Mouse (Mus musculus) heart, postnatal 0 days (tissue): Measurements from ENCODE around the gene Phyhd1. TPM values are rescaled to one million over a fixed set of nuclear protein-coding genes. Genes with fewer than 3 reads are reported as not detected.

Experiments used
- ATAC-seq: fragments of 200-750 bp; cut with Nextera tagmentation; 2 replicates; pipeline ENCODE4 v1.8.0; 2017; ENCODE audit warnings: low read depth, moderate number of reproducible peaks, moderate library complexity; ENCODE audit not compliant: insufficient read depth
- DNase-seq: peaks from one replicate; pipeline ENCODE4 v3.0.0-alpha.2; 2016; ENCODE audit warnings: low spot score
- H3K27ac ChIP-seq: fragments of 300-500 bp; sonication (generic); 2 replicates; pipeline ENCODE4 v1.5.1; 2014; ENCODE audit warnings: low read depth, mild to moderate bottlenecking
- H3K27me3 ChIP-seq: fragments of 300-500 bp; sonication (generic); 2 replicates; pipeline ENCODE4 v1.6.1; 2014; ENCODE audit warnings: low read length, mixed read lengths; ENCODE audit not compliant: control insufficient read depth, insufficient read depth
- H3K36me3 ChIP-seq: fragments of 300-500 bp; sonication (generic); replicated peaks from 2 replicates; pipeline ENCODE4 v1.6.1; 2014; ENCODE audit warnings: low read length, mixed read lengths; ENCODE audit not compliant: control insufficient read depth, insufficient read depth
- H3K4me1 ChIP-seq: fragments of 300-500 bp; sonication (generic); 2 replicates; pipeline ENCODE4 v1.6.1; 2014; ENCODE audit warnings: antibody characterized with exemption; ENCODE audit not compliant: control insufficient read depth, insufficient read depth
- H3K4me2 ChIP-seq: fragments of 300-500 bp; sonication (generic); 2 replicates; pipeline ENCODE4 v1.6.1; 2014; ENCODE audit warnings: low read depth, mild to moderate bottlenecking, low read length, moderate library complexity
- H3K4me3 ChIP-seq: fragments of 300-500 bp; sonication (generic); 2 replicates; pipeline ENCODE4 v1.5.1; 2014; ENCODE audit warnings: low read depth, low read length
- H3K9ac ChIP-seq: fragments of 300-500 bp; sonication (generic); replicated peaks from 2 replicates; pipeline ENCODE4 v1.6.1; 2014; ENCODE audit warnings: low read depth, low read length, mixed read lengths
- H3K9me3 ChIP-seq: fragments of 300-500 bp; sonication (generic); replicated peaks from 2 replicates; pipeline ENCODE4 v1.6.1; 2016; ENCODE audit warnings: low read length; ENCODE audit not compliant: control insufficient read depth
- CTCF ChIP-seq: IDR thresholded peaks from 2 replicates; pipeline ENCODE4 v1.5.1; 2016; ENCODE audit warnings: antibody characterized with exemption, control low read depth, low read depth
- EP300 ChIP-seq: IDR thresholded peaks from 2 replicates; pipeline ENCODE4 v1.6.1; 2016; ENCODE audit warnings: antibody characterized with exemption, low read depth
- WGBS: fragments of 180-500 bp; shearing (Covaris S2); extraction: QIAGEN DNeasy Blood & Tissue Kit; methylation state at CpG from one replicate; pipeline ENCODE4 v1.1.7; 2014; 5-methylcytosine and 5-hydroxymethylcytosine counted together
- polyA plus RNA-seq: library from polyadenylated mRNA; unstranded; fragments of >200 nt; fragmentation: Nextera tagmentation; extraction: Ambion mirVana; gene quantifications from 2 replicates; pipeline ENCODE4 v1.2.1, GENCODE M21; 2015
- total RNA-seq: library from RNA; depleted of rRNA; stranded (reverse); fragments of >200 nt; gene quantifications from 2 replicates; pipeline ENCODE4 v1.2.3, GENCODE M21; 2014; ENCODE audit warnings: low replicate concordance

Gene Phyhd1
- total and polyA plus RNA-seq, 2 experiments from 2014 or later, result 14.7 to 47.1 TPM

GRCm38 (mm10) chr2:30244595-30245178 lies 21.3 kb upstream of the Phyhd1 start:
- Histone ChIP-seq H3K36me3 (peaks cover 59% of the 10 kb centered on the region), H3K4me3 (no peak overlapping the region), H3K27me3 (no peaks in the 10 kb centered on the region), H3K27ac (0 out of 2 replicates have a peak overlapping the region, but pooled peaks have one; percentile 20), H3K9me3 (no peaks in the 10 kb centered on the region), H3K4me2 (no peak overlapping the region), H3K9ac (no peak overlapping the region), H3K4me1 (peaks cover 34% of the 10 kb centered on the region)
- ATAC-seq, result no peak
- TF ChIP-seq EP300, result no peak
- no peak for TF ChIP-seq CTCF
- whole genome bisulfite sequencing, result 69% methylated on average over 7 of the region's 7 CpGs
- no peak for DNase-seq

GRCm38 (mm10) chr2:30247036-30247435 lies 19.0 kb upstream of the Phyhd1 start:
- WGBS, result 86% methylated on average over 5 of the region's 5 CpGs
- Histone ChIP-seq H3K9me3 (no peaks in the 10 kb centered on the region), H3K4me2 (no peak overlapping the region), H3K27ac (no peak overlapping the region), H3K27me3 (no peaks in the 10 kb centered on the region), H3K9ac (no peak overlapping the region), H3K4me1 (peaks cover 23% of the 10 kb centered on the region), H3K36me3 (peaks cover 51% of the 10 kb centered on the region), H3K4me3 (no peak overlapping the region)
- TF ChIP-seq CTCF (no peak), EP300 (no peak)
- ATAC-seq (no peak), DNase-seq (no peak)

- WGBS, result 65% methylated on average over 4 of the region's 4 CpGs
- Histone ChIP-seq H3K9me3 (no peaks in the 10 kb centered on the region), H3K27me3 (no peaks in the 10 kb centered on the region), H3K27ac (no peak overlapping the region), H3K4me1 (peaks cover 19% of the 10 kb centered on the region), H3K36me3 (peaks cover 58% of the 10 kb centered on the region), H3K4me3 (no peak overlapping the region), H3K9ac (no peak overlapping the region), H3K4me2 (no peak overlapping the region)
- DNase-seq (no peak), ATAC-seq (no peak)
- TF ChIP-seq EP300, result no peak
- TF ChIP-seq CTCF, result no peak
These were observed 18.3 kb upstream of the Phyhd1 start for GRCm38 (mm10) chr2:30247681-30248080.

- H3K4me1 ChIP-seq, result peaks cover 12% of the 10 kb centered on the region; the same call in 1 of the 2 replicates
- no peak for TF ChIP-seq EP300
- no peak for TF ChIP-seq CTCF
- peaks cover 56% of the 10 kb centered on the region for H3K36me3 ChIP-seq
These were observed 16.8 kb upstream of the Phyhd1 start for GRCm38 (mm10) chr2:30249182-30249581.

GRCm38 (mm10) chr2:30250166-30251128 lies 15.6 kb upstream of the Phyhd1 start:
- no peak overlapping the region for H3K4me3 ChIP-seq
- TF ChIP-seq EP300 (no peak), CTCF (no peak)
- H3K9me3 ChIP-seq, result no peaks in the 10 kb centered on the region
- H3K4me2 ChIP-seq, result no peak overlapping the region
- no peaks in the 10 kb centered on the region for H3K27me3 ChIP-seq
- WGBS, result 84% methylated on average over 10 of the region's 10 CpGs
- no peak for DNase-seq
- H3K36me3 ChIP-seq, result peaks cover 63% of the 10 kb centered on the region
- peaks cover 12% of the 10 kb centered on the region; the same call in 1 of the 2 replicates for H3K4me1 ChIP-seq
- H3K9ac ChIP-seq, result no peak overlapping the region
- ATAC-seq, result no peak
- 0 out of 2 replicates have a peak overlapping the region, but pooled peaks have one; percentile 15 for H3K27ac ChIP-seq

More at GRCm38 (mm10) chr2:30249182-30249581, 16.8 kb upstream of the Phyhd1 start:
- DNase-seq, result no peak
- Histone ChIP-seq H3K27me3 (no peaks in the 10 kb centered on the region), H3K9ac (no peak overlapping the region), H3K4me3 (no peak overlapping the region), H3K9me3 (no peaks in the 10 kb centered on the region), H3K27ac (no peak overlapping the region), H3K4me2 (no peak overlapping the region)
- WGBS, result 85% methylated on average over 3 of the region's 3 CpGs
- no peak for ATAC-seq
